Comparison of ENCODE assay signal across 19 mouse cellular contexts in genomic region chr11:71159439-71160136, GRCm38 (mm10). TPM values are rescaled to one million over a fixed set of nuclear protein-coding genes. Genes with fewer than 3 reads are reported as not detected.
"Had no signal": no experiment of that assay in that cellular context is flagged by ENCODE, and none has a peak within 500 bp of the region (broad histone marks: within the 10 kb centered on the region; RNA-seq: fewer than 3 reads in every experiment).

No protein-coding gene starts in this region.

- H3K9me3 ChIP-seq: limb, embryonic 12.5 days; limb, embryonic 15.5 days; liver, embryonic 13.5 days; midbrain, embryonic 12.5 days; midbrain, embryonic 15.5 days; neural tube, embryonic 13.5 days; stomach, embryonic 15.5 days had no signal

- ATAC-seq: intestine, embryonic 16.5 days; lung, postnatal 0 days; midbrain, embryonic 15.5 days had no signal

- H3K4me1 ChIP-seq: limb, embryonic 12.5 days; limb, embryonic 15.5 days; liver, embryonic 13.5 days; midbrain, embryonic 12.5 days; midbrain, embryonic 15.5 days; neural tube, embryonic 13.5 days; stomach, embryonic 15.5 days had no signal

- H3K27ac ChIP-seq: limb, embryonic 12.5 days; limb, embryonic 15.5 days; liver, embryonic 13.5 days; midbrain, embryonic 12.5 days; midbrain, embryonic 15.5 days; neural tube, embryonic 13.5 days; stomach, embryonic 15.5 days had no signal

- H3K4me2 ChIP-seq: limb, embryonic 12.5 days; limb, embryonic 15.5 days; liver, embryonic 13.5 days; lung, embryonic 14.5 days; midbrain, embryonic 12.5 days; midbrain, embryonic 15.5 days; neural tube, embryonic 13.5 days; stomach, embryonic 15.5 days had no signal

- H3K36me3 ChIP-seq: limb, embryonic 12.5 days; limb, embryonic 15.5 days; liver, embryonic 13.5 days; midbrain, embryonic 12.5 days; midbrain, embryonic 15.5 days; neural tube, embryonic 13.5 days; stomach, embryonic 15.5 days had no signal

- H3K9ac ChIP-seq: limb, embryonic 12.5 days; limb, embryonic 15.5 days; liver, embryonic 13.5 days; lung, embryonic 14.5 days; midbrain, embryonic 12.5 days; midbrain, embryonic 15.5 days; neural tube, embryonic 13.5 days; stomach, embryonic 15.5 days had no signal

- H3K4me3 ChIP-seq: limb, embryonic 12.5 days; limb, embryonic 15.5 days; liver, embryonic 13.5 days; midbrain, embryonic 12.5 days; midbrain, embryonic 15.5 days; myocyte; neural tube, embryonic 13.5 days; stomach, embryonic 15.5 days had no signal

- H3K27me3 ChIP-seq: limb, embryonic 12.5 days; limb, embryonic 15.5 days; liver, embryonic 13.5 days; midbrain, embryonic 12.5 days; midbrain, embryonic 15.5 days; neural tube, embryonic 13.5 days; stomach, embryonic 15.5 days had no signal

- DNase-seq: kidney, adult 18-20 months; kidney, adult 9 months; kidney, postnatal 14 days; kidney, postnatal 4 days; left cerebral cortex, postnatal 4 days; liver, embryonic 13.5 days; lung, embryonic 14.5 days; right cerebral cortex, postnatal 4 days; spleen, adult 18-20 months; thymus, postnatal 25 days had no signal

RNA-seq across cellular contexts. Expression of gene Nlrp1a, which starts 15.1 kb away (rescaled TPM):
- polyA plus RNA-seq: myocyte had no signal
